Mouse (Mus musculus): ENCODE measurements at regions not wholly inside any gene's neighbourhood (a gene's known extent, or its start where the extent isn't known, plus 50 kb on each side); places are given as distances from the start of the nearest gene placed in this dataset.
A peak's percentile ranks its signal among the peaks of the same experiment; 100 is the strongest.

DNA sequence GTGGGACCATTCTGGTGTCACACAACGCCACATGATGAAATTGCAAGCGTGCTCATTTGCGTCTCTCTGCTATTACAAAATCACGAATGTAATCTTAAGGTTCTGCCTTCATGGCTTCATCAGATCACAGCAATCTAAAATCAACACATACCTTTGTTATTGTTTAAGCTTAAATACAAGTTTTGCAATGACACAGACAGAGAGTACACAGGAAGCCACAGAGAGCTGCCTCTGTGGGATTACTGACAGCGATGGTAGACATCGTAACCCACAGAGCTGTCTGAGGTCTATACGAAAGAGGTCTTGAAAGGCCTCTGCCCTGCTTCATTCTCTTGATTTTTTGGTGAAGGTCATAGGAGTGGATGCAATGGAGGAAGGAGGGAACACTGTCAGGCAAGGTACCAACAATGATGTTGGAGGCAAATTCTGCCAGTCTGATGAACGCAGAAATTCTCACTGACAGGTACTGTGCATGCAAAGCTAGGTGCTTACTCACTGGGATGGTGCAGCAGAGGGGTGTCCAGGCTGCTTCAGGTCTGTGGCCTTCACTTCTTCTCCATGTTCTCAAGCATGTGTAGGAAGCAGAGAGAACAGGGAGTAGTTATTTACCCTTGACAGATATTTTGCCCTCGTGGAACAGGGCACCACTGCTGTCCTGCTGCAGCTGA is 226.5 kb downstream of the Gm19410 start:
- no peak for DNase-seq (ENCODE audit: low spot score)

- DNase-seq (ENCODE audit: low spot score), result no peak
These were observed 230.9 kb downstream of the Gm19410 start for GRCm38 (mm10) chr8:35996330-35997077.

DNA sequence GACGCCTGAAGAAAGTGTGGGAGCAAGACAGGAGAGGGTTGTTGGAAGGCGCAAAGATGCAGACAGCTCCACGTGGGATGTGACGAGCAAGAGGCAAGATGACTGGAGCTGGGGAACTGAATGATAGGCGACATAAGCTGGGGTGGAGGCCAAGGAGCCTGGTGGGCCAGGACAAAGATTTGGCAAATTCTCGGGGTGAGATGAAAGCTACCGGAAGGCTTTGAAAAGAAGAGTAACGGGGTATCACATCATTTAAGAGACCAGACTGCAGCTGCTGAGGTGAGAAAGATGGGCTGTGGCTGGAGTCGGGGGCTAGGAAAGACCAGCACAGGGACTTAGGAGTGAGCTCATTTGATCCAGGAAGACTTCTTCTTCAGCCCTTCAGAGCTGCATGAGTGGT is 234.0 kb downstream of the Gm19410 start:
- no peak for DNase-seq (ENCODE audit: low spot score)

GRCm38 (mm10) chr8:36004387-36004786 is 238.8 kb downstream of the Gm19410 start:
- no peak for DNase-seq (ENCODE audit: low spot score)

DNA sequence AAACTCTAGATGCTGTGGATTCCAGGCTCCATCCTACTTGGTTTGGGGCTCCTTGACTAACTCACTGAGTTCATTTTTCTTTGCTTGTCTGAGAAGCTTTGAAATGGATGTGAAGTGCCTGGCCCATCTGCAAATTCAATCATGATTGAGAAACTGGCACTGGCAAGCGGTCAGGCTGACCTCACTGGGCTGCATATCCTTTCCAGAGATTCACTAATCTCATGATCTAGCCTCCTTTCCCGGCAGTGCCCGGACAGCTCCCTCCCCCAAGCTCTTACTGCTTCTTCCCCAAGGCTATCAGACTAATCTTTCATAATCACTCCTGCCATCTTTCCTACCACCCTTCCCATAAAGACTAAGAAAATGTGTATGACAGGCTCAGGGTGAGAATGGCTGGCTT is 239.9 kb downstream of the Gm19410 start:
- DNase-seq (ENCODE audit: low spot score), result peak; percentile 45

DNA sequence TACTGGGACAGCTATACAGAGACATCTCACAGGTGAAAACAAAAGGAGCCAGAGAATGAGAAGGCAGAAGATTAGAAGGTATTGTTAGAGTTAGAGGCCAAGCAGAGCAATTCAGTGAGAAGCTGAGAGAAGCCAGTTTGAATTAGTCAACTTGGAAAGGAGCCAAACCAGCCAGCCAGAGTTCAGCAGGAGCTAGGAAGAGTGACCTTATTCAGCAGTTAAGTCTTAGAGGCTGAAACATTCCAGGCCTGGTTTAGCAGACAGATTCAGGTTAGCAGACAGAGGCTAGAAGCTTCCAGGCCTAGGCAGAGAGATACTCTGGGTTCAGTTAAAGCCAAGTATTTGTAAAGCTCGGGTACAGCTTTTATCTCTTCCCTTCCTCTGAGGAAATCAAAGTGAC is 242.1 kb downstream of the Gm19410 start:
- no peak for DNase-seq (ENCODE audit: low spot score)

- no peak for DNase-seq (ENCODE audit: low spot score)
These were observed 244.0 kb downstream of the Gm19410 start for GRCm38 (mm10) chr8:36009565-36009964.

DNA sequence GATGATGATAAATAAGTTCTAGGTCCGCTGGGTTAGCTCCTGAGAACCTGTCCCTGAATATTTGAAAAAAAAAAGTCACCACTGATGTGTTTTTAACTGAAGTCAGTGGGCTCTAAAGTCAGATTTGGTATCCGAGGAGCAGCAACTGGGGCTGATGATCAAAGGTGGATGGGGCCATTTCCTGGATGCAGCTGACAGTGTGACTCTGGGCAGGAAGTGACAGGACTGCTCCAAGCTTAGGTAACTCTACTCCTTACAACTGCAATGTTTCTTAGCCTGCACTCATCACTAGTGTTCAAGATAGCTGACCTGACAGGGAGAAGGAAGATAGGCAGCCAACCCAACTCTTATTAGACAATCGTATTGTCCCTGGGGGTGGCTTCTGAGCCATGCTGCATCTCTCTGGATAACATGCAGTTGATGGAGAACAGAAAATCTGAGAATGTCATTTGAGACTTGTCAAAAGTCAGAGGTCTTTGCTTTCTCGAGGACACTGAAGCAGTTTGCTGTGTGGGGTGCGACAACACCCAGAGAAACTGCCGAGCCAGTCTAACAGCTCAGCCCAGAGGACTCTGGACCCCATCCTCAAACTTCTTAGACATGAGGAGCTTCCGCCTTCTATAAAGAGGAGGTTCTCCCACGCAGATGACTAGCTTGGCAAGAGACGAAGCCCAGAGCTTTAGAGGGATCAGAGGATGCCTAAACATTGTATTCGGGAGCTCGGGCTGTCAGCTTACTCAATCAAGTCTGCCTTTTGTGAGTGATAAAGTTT is 245.0 kb downstream of the Gm19410 start:
- DNase-seq (ENCODE audit: low spot score), result no peak

DNA sequence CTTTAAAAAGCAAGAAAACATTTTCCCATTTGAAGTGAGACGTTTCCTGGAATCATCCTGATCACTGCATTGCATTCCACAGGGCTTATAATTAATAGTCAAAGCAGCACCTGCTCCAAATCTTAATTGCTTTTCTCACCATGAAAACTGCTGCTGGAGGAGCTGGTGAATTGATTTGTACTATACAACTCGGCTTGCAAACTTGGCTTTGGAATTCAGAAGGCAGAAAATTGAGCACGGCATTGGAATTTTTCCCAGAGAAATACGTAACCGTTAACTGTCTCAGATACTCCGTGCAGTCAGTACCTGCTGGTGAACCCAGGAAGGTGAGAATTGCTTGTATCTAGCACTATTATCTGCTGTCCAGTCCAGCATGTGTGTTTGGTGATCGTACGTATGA is 249.3 kb downstream of the Gm19410 start:
- no peak for DNase-seq (ENCODE audit: low spot score)

DNA sequence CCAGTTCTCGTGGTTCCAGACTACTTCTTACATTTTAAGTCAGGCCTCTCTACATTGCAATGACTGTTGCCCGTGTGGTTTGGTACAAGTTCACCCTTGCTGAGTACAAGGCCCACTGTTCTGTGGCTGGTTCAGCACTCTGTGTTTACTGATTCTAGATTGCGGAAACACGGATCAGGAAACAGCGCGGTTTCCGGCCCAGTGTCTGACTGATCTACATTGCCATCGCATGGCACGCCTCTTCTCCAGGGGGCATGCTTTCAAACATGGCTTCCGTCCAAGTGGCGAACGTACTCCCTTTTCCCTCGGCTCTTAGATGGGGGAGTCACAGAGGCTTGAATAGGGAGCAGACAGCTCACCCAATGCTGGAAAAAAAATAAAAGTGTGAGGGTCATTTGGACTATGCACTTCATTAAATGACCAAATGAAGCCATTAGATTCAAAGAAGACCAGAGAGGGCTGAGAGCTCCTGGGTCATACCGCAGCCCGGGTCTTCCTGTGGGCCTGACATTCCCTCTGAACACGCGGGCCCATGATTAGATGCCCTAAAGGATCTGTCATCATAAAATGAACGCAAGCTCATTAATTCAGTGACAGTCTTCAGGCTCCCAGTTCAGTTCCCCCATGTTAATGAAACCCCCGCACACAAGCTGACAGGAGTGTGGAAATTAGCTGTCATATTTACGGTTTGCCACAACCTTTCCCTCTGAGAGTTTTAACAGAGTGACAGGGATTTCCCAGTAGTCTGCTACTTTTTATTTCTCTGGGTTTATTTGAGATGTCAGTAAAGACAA is 250.9 kb downstream of the Gm19410 start:
- DNase-seq (ENCODE audit: low spot score), result peak; percentile 16

DNA sequence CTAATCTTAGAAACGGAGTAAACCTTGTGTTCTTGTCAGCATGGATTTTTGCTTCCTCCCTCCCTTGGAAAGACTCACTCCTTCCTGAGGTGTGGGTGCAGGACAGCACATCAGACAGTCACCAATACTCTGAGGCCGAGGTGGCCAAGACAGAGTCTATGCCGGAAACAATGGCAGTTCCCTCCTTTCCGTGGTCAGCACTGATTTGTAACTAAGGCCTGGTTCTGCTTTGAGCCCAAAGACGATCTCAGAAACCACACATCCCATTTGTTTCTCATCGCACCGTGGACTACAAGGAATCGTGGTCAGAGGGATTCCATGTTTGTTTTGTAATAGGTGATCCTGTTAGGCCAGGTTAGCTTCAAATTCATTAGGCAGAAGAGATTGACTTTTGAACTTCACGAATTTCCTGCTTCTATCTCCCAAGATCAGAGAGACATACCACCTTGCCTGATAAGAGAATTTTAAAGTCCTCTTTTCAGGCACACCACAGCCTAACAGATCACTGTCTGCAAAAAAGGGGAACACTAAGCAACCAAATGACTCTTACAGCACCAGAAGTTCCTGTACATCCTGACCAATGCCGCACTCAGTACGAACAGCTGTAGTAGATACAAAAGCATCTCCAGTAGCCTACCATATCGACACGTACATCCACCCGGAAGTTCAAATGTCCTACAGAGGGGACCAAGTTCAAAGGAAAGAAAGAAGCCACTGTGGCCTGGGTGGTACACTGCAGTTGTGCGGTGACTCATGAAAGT is 253.6 kb downstream of the Gm19410 start:
- no peak for DNase-seq (ENCODE audit: low spot score)

- no peak for DNase-seq (ENCODE audit: low spot score)
These were observed 254.3 kb downstream of the Gm19410 start for GRCm38 (mm10) chr8:36019895-36020294.

GRCm38 (mm10) chr8:36027586-36027985 is 262.0 kb downstream of the Gm19410 start:
- no peak for DNase-seq (ENCODE audit: low spot score)

DNA sequence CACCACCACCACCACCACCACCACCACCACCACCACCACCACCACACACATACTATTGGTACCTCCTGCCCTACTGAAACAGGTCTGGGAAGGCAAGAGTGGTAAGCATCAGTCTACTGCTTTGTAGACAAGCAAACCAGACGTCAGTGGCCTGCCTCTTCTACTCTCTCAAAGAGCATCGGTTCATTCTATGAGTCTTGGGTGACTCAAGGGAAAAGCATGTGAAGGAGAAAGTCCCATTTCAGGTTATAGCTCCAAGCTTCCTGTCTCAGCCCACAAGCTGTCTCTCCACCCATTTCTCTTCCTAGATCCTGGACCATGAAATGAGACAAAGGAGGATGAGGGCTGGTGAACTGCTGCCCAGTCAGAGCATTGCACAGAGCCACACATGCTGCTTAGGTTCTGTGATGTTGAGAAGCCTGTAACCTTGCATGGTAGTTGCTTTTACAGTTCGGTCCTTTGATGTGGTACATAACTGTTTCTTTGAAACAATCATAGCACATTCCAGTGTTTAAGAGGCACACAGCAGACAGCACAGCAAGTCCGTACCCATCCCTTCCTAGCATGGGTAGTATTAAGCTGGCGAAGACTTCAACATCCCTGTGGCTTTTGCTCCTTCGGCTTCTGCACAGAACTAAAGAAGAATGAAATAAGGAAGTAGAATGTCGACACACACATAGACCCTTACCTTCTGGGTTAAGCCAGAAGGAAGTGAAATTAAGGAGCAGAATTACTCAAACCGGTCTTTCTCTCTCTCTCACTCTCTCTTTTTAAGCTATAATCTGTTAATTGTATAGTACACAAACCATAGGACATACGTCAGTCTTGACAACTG is 262.7 kb downstream of the Gm19410 start:
- no peak for DNase-seq (ENCODE audit: low spot score)

DNA sequence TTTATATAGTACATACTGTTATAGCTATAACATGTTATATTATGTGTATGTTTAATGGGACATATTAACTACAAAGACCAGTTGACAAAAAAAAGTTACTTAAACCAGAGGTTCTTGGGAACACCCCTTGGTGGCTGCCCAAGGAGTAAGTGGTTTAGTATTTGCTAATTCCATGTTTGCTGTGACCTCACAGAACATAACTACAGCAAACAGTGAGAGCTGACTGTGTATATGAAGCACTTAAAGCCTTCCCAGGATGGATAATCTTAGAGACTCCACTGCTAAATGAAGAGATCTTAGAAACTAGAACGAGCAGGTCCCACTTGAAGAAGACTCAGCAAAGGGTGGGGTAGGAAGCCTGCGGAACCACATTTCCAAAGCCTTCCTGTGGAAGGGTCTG is 263.9 kb downstream of the Gm19410 start:
- no peak for DNase-seq (ENCODE audit: low spot score)

DNA sequence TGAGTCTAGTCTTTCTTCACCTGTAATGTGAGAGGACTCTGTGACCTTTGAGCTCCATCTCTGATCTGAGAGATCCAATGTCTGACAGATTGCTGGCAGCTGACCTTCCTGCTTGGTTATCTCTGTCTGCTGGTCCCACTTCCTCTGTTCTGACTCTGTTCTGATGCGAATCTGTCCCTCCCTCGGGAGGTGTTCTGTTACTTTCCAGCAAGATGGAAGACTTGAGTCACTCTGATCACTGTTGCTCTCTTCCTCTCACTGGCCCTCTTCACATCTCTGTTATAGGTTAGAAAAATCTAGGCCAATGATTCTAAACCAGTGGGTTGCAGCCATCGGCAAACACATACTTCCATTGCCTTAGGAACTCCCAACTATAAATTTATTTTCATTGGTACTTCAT is 264.6 kb downstream of the Gm19410 start:
- DNase-seq (ENCODE audit: low spot score), result no peak

GRCm38 (mm10) chr8:36031966-36032719 is 266.6 kb downstream of the Gm19410 start:
- DNase-seq (ENCODE audit: low spot score), result no peak

GRCm38 (mm10) chr8:36035339-36035738 is 269.7 kb downstream of the Gm19410 start:
- no peak for DNase-seq (ENCODE audit: low spot score)

DNA sequence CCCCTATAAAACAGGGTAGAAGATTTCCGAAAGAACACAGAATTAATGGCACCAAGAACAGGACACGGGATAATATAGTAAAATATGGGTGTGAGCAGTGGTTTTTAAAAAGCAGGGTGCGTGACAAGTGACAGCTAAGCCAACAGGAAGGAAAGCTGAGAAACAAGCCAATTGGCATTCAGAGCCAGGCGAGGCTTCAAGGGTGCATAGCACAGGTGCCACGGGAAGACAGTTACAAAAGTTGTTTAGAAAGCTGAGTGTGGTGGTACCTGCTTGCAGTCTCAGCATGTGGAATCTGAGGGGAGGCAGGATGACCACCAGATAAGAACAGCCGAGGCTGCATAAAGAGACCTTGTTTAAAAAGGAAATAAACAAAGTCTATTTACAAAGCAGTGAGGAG is 270.7 kb downstream of the Gm19410 start:
- no peak for DNase-seq (ENCODE audit: low spot score)

All from ovary, postnatal 36 days (tissue).